Mouse (Mus musculus) liver, postnatal 0 days (tissue): Measurements from ENCODE around the gene Olfr473. TPM values are rescaled to one million over a fixed set of nuclear protein-coding genes. Genes with fewer than 3 reads are reported as not detected.
"Not testable (repeated sequence)": the region's sequence is repeated elsewhere in the genome, so short reads cannot be mapped to it uniquely, and the experiment has no call there.

Experiments used
- ATAC-seq: fragments of 200-750 bp; cut with Nextera tagmentation; 2 replicates; pipeline ENCODE4 v1.8.0; 2017; ENCODE audit warnings: mild to moderate bottlenecking, moderate library complexity
- DNase-seq: peaks from one replicate; pipeline ENCODE4 v3.0.0-alpha.2; 2016
- H3K27ac ChIP-seq: fragments of 300-500 bp; sonication (generic); 2 replicates; pipeline ENCODE4 v1.5.1; 2014; ENCODE audit warnings: antibody characterized with exemption, moderate library complexity, mild to moderate bottlenecking, low read depth
- H3K27me3 ChIP-seq: fragments of 300-500 bp; sonication (generic); 2 replicates; pipeline ENCODE4 v1.6.1; 2014; ENCODE audit warnings: low read length, control low read depth, mixed read lengths; ENCODE audit not compliant: insufficient read depth
- H3K36me3 ChIP-seq: fragments of 300-500 bp; sonication (generic); replicated peaks from 2 replicates; pipeline ENCODE4 v1.6.1; 2014; ENCODE audit warnings: mild to moderate bottlenecking, control low read depth, low read length, moderate library complexity, mixed read lengths; ENCODE audit not compliant: insufficient read depth
- H3K4me1 ChIP-seq: fragments of 300-500 bp; sonication (generic); 2 replicates; pipeline ENCODE4 v1.6.1; 2014; ENCODE audit warnings: antibody characterized with exemption, mild to moderate bottlenecking, control low read depth; ENCODE audit not compliant: insufficient read depth
- H3K4me2 ChIP-seq: fragments of 300-500 bp; sonication (generic); 2 replicates; pipeline ENCODE4 v1.6.1; 2014; ENCODE audit warnings: low read depth, mild to moderate bottlenecking, low read length, moderate library complexity, mixed read lengths
- H3K4me3 ChIP-seq: fragments of 300-500 bp; sonication (generic); 2 replicates; pipeline ENCODE4 v1.5.1; 2014; ENCODE audit warnings: low read depth, low read length
- H3K9ac ChIP-seq: fragments of 300-500 bp; sonication (generic); replicated peaks from 2 replicates; pipeline ENCODE4 v1.6.1; 2014; ENCODE audit warnings: mild to moderate bottlenecking, moderate library complexity
- H3K9me3 ChIP-seq: fragments of 300-500 bp; sonication (generic); 2 replicates; pipeline ENCODE4 v1.6.1; 2016; ENCODE audit warnings: mild to moderate bottlenecking, control low read depth, low read length, mixed read lengths
- CTCF ChIP-seq: sonication (generic); IDR thresholded peaks from 2 replicates; pipeline ENCODE4 v1.5.1; 2016; ENCODE audit warnings: antibody characterized with exemption, low read depth
- EP300 ChIP-seq: IDR thresholded peaks from 2 replicates; pipeline ENCODE4 v1.6.1; 2016; ENCODE audit warnings: antibody characterized with exemption, low read depth, mild to moderate bottlenecking
- WGBS: fragments of 180-500 bp; shearing (Covaris S2); extraction: QIAGEN DNeasy Blood & Tissue Kit; methylation state at CpG from one replicate; pipeline ENCODE4 v1.1.7; 2014; ENCODE audit not compliant: insufficient replicate concordance; 5-methylcytosine and 5-hydroxymethylcytosine counted together
- polyA plus RNA-seq: library from polyadenylated mRNA; unstranded; fragments of >200 nt; fragmentation: Nextera tagmentation; extraction: Ambion mirVana; gene quantifications from 2 replicates; pipeline ENCODE4 v1.2.1, GENCODE M21; 2015

The Olfr473 gene
- polyA plus RNA-seq, result not detected in 2 replicates

DNA sequence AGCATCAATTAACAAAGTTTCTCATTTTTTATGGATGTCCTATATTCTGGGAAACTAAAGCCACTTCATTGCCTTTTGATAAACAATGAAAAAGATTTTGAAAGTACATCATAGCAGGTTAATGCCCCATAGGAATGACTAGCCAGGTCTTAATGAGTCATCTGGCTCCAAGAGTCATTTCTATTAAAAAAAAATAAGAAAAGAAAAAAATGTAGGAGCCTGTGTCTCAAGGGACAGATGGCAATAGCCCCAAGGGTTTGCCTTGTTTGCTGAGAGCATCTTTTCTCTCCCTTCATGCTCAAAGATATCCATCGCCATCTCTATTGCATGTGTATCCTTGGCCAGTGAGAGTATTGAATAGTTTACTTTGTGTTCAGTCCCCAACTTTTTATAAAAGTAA lies at the start of gene Olfr473:
Olfr473 (plus strand) TSS at position 301 of the 400 bp plus-strand sequence.
- Histone ChIP-seq H3K4me3 (no peak within 1 kb of the TSS), H3K27ac (no peak within 1 kb of the TSS), H3K9me3 (0 out of 2 replicates have a peak, but pooled peaks cover 2% of the 10 kb centered on the region), H3K9ac (no peak within 1 kb of the TSS), H3K36me3 (no peaks in the 10 kb centered on the region), H3K4me1 (no peaks in the 10 kb centered on the region), H3K4me2 (no peak within 1 kb of the TSS), H3K27me3 (no peaks in the 10 kb centered on the region)
- TF ChIP-seq EP300, result no peak
- TF ChIP-seq CTCF, result no peak
- ATAC-seq (no peak), DNase-seq (no peak)
- WGBS, result 91% methylated on average over 1 of the region's 1 CpGs

DNA sequence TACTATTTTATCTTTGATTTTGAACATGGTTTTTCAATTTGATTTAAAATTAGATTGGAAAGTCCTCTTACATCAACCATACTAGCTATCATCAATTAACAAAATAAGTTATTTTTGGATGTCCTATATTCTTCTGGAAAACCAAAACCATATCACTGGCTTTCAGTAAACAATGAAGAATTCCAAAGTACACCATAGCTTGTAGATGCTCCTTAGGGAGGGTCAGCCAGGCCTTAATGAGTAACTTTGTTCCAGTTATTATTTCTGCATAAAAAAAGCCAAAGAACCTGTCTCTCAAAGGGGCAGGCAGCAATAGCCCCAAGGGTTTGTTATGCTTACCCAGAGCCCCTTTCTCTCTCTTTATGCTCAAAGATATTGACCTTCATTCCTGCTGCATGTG lies 32.6 kb upstream of the Olfr473 start, which contains the start of gene Olfr472:
Olfr472 (plus strand) TSS at position 301 of the 400 bp plus-strand sequence.
- no peak for DNase-seq
- no peak within 1 kb of the TSS for H3K4me3 ChIP-seq

DNA sequence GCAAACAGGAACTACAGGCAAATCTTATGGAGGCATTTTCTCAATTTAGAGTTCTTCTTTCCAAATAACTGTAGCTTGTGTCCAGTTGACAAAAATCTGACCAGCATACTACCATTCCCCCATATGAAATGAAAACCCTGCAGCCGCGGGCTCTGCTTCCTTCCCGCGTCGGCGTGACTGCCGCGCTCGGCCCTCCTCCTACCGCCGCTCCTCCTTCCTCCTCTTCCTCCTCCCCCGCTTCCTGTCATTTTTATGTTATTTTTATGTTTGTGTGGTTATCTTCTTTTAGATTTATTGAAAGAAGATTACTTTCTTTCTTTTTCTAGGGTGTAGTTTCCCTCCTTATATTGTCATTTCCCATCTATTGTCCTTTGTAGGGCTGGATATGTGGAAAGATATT lies 22.3 kb downstream of the Olfr473 start:
- 94% methylated on average over 12 of the region's 12 CpGs for WGBS

More for the DNA sequence above, 32.6 kb upstream of the Olfr473 start, which contains the start of gene Olfr472:
- no peak for ATAC-seq
- H3K36me3 ChIP-seq, result no peaks in the 10 kb centered on the region
- H3K27ac ChIP-seq, result no peak within 1 kb of the TSS
- no peak within 1 kb of the TSS for H3K4me2 ChIP-seq
- TF ChIP-seq CTCF, result no peak
- TF ChIP-seq EP300, result no peak
- no peaks in the 10 kb centered on the region for H3K4me1 ChIP-seq
- no peaks in the 10 kb centered on the region for H3K9me3 ChIP-seq
- no peaks in the 10 kb centered on the region for H3K27me3 ChIP-seq
- no peak within 1 kb of the TSS for H3K9ac ChIP-seq

DNA sequence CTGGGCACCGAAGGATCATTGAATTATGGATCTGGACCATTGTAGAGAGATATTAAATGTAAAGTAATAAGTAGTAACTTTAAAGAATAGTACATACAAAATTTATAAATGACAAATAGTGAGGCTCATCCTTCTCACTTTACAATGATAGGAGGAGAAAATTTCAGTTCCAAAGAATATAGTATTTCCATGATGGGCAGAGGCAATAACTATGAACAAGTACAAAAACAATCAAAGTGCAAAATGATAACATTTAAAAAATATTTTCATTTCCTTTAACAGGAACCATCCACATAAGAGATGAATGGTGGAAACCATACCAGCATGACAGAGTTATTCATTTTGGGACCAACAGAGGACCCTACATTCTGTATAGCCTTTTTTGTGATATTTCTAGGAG lies 24.1 kb downstream of the Olfr473 start, which contains the start of gene Olfr474:
Olfr474 (plus strand) TSS at position 301 of the 400 bp plus-strand sequence.
- no peaks in the 10 kb centered on the region for H3K27me3 ChIP-seq
- H3K4me3 ChIP-seq, result no peak within 1 kb of the TSS
- 76% methylated on average over 1 of the region's 1 CpGs for WGBS
- H3K27ac ChIP-seq, result no peak within 1 kb of the TSS
- H3K4me2 ChIP-seq, result no peak within 1 kb of the TSS
- no peaks in the 10 kb centered on the region for H3K4me1 ChIP-seq
- ATAC-seq (no peak), DNase-seq (no peak)
- TF ChIP-seq CTCF (no peak), EP300 (no peak)
- no peaks in the 10 kb centered on the region for H3K9me3 ChIP-seq
- no peak within 1 kb of the TSS for H3K9ac ChIP-seq
- no peaks in the 10 kb centered on the region for H3K36me3 ChIP-seq

More for the DNA sequence above, 22.3 kb downstream of the Olfr473 start:
- not testable (repeated sequence) for H3K4me2 ChIP-seq, H3K27me3 ChIP-seq, H3K4me1 ChIP-seq, H3K4me3 ChIP-seq, DNase-seq, H3K9me3 ChIP-seq, ATAC-seq, H3K27ac ChIP-seq, H3K36me3 ChIP-seq, H3K9ac ChIP-seq

DNA sequence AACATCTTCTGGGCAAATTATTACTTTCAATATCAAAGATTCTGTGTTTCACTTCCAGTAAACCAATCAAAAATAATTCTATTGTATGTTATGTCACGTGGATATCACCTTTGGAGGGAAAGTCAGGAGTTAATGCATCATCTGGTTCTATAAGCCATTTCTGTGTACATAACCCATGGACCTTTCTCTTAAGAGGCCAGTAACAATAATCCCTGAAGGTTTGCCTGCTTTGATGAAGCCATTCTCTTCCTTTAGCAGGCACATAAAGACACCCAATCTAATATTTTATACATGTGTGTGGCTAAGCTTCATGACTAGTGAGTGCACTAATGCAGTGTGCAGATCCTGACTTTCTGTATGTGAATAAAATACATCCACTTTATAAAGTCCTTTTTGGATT lies 34.3 kb downstream of the Olfr473 start, which contains the start of gene Olfr476:
Olfr476 (plus strand) TSS at position 301 of the 400 bp plus-strand sequence.
- no peak for ATAC-seq
- no peak within 1 kb of the TSS for H3K27ac ChIP-seq
- TF ChIP-seq EP300 (no peak), CTCF (no peak)
- WGBS, result 32% methylated on average over 1 of the region's 1 CpGs
- H3K27me3 ChIP-seq, result no peaks in the 10 kb centered on the region
- no peak for DNase-seq
- H3K9me3 ChIP-seq, result no peaks in the 10 kb centered on the region
- no peak within 1 kb of the TSS for H3K9ac ChIP-seq
- H3K4me1 ChIP-seq, result no peaks in the 10 kb centered on the region
- no peaks in the 10 kb centered on the region for H3K36me3 ChIP-seq
- H3K4me2 ChIP-seq, result no peak within 1 kb of the TSS
- no peak within 1 kb of the TSS for H3K4me3 ChIP-seq

Other genes starting within 250 kb of the Olfr473 start
- gene Cyb5r2, start 172.4 kb upstream of the Olfr473 start, polyA plus RNA-seq, result 0.11 and 0.12 TPM in 2 replicates
- gene Ovch2, start 129.2 kb upstream of the Olfr473 start, polyA plus RNA-seq, result not detected in 2 replicates
- not detected in 2 replicates for gene Olfr467, start 118.2 kb upstream of the Olfr473 start, polyA plus RNA-seq
- gene Olfr469, start 104.9 kb upstream of the Olfr473 start, polyA plus RNA-seq, result not detected in 2 replicates
- not detected in 2 replicates for gene Olfr470, start 83.0 kb upstream of the Olfr473 start, polyA plus RNA-seq
- not detected in 2 replicates for gene Olfr472, start 32.5 kb upstream of the Olfr473 start, polyA plus RNA-seq
- not detected in 2 replicates for gene Olfr474, start 24.2 kb downstream of the Olfr473 start, polyA plus RNA-seq
- not detected in 2 replicates for gene Olfr476, start 34.4 kb downstream of the Olfr473 start, polyA plus RNA-seq
- gene Olfr477, start 56.2 kb downstream of the Olfr473 start, polyA plus RNA-seq, result not detected in 2 replicates
- not detected in 2 replicates for gene Olfr478, start 103.5 kb downstream of the Olfr473 start, polyA plus RNA-seq
- gene Olfr479, start 120.2 kb downstream of the Olfr473 start, polyA plus RNA-seq, result not detected in 2 replicates
- not detected in 2 replicates for gene Olfr480, start 136.9 kb downstream of the Olfr473 start, polyA plus RNA-seq
- gene Olfr481, start 149.4 kb downstream of the Olfr473 start, polyA plus RNA-seq, result not detected in 2 replicates
- not detected in 2 replicates for gene Olfr482, start 167.1 kb downstream of the Olfr473 start, polyA plus RNA-seq
- not detected in 2 replicates for gene Olfr483, start 170.4 kb downstream of the Olfr473 start, polyA plus RNA-seq
- gene Olfr484, start 197.0 kb downstream of the Olfr473 start, polyA plus RNA-seq, result not detected in 2 replicates
- gene Olfr485, start 229.4 kb downstream of the Olfr473 start, polyA plus RNA-seq, result not detected in 2 replicates
- gene Olfr486, start 242.3 kb downstream of the Olfr473 start, polyA plus RNA-seq, result not detected in 2 replicates